Mouse (Mus musculus): ENCODE measurements around the gene Ubap1l.

GRCm38 (mm10) chr9:65382751-65383097 is 21.9 kb downstream of the Ubap1l start:
- TF ChIP-seq POLR2A (IDR thresholded peaks at IDR 0.05; ENCODE audit: borderline replicate concordance, low read depth, low read length) (no peak), CTCF (IDR thresholded peaks at IDR 0.05; ENCODE audit: low read depth, low read length) (no peak)
